9 mouse cellular contexts compared by ENCODE assay signal in the genomic region with DNA sequence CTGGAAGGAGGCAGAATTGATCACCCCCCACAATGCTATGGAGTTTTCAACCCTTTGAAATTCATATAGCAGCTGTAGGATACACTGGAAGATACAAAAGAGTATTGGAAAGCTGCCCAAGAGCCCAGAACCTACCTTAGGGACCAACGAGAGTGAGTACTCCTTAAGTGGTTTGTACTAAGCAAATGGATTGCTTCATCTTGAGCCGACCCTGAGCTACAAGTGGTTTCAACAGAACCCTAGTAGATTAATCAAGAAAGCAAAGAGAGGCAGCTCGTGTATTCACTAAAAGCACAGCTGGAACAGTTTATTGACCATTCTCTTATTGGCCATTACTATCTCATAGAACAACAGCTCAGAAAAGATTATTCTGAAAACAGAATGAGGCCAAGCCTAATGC. TPM values are rescaled to one million over a fixed set of nuclear protein-coding genes. Genes with fewer than 3 reads are reported as not detected.
DNase-seq lines count a peak whose midpoint lies in the region; ATAC-seq and TF ChIP-seq lines count a peak whose summit lies in the region.
"Had no signal": no experiment of that assay in that cellular context is flagged by ENCODE, and none has a peak within 500 bp of the region (broad histone marks: within the 10 kb centered on the region; RNA-seq: fewer than 3 reads in every experiment).

No protein-coding gene starts in this region.

- H3K27me3 ChIP-seq in erythroblast, embryonic 14.5 days (ENCODE audit: control insufficient read depth): no peaks in the 10 kb centered on the region
- H3K27me3 ChIP-seq in forebrain, postnatal 0 days (ENCODE audit: insufficient read depth, low read length): no peaks in the 10 kb centered on the region
- H3K27me3 ChIP-seq in lung, postnatal 0 days (replicated peaks; ENCODE audit: insufficient read depth, low read length): no peaks in the 10 kb centered on the region
- no peaks in the 10 kb centered on the region for H3K27me3 ChIP-seq in heart, embryonic 10.5 days (ENCODE audit: insufficient read depth, poor library complexity, severe bottlenecking)

- H3K4me2 ChIP-seq in forebrain, postnatal 0 days (ENCODE audit: low read depth): peak overlapping the region; percentile 69
- peak overlapping the region; percentile 97 for H3K4me2 ChIP-seq in lung, postnatal 0 days (replicated peaks; ENCODE audit: low read depth, low read length)

- TF ChIP-seq CTCF in forebrain, postnatal 0 days (IDR thresholded peaks at IDR 0.05; ENCODE audit: low read depth): no peak
- no peak for TF ChIP-seq CTCF in lung, postnatal 0 days (IDR thresholded peaks at IDR 0.05)

- peaks cover 77% of the 10 kb centered on the region for H3K4me1 ChIP-seq in erythroblast, embryonic 14.5 days (ENCODE audit: control insufficient read depth)
- H3K4me1 ChIP-seq in forebrain, postnatal 0 days (ENCODE audit: insufficient read depth): peaks cover 41% of the 10 kb centered on the region
- peaks cover 36% of the 10 kb centered on the region; the same call in 1 of the 2 replicates for H3K4me1 ChIP-seq in lung, postnatal 0 days (ENCODE audit: insufficient read depth, low read depth, low read length)
- H3K4me1 ChIP-seq in heart, embryonic 10.5 days: peaks cover 46% of the 10 kb centered on the region

- no peak for ATAC-seq in erythroblast, adult 5-6 weeks (replicated peaks; ENCODE audit: low FRiP score, poor library complexity, severe bottlenecking)
- no peak for ATAC-seq in forebrain, postnatal 0 days
- ATAC-seq in lung, postnatal 0 days: peak; percentile 29

- H3K9ac ChIP-seq in forebrain, postnatal 0 days: no peak overlapping the region
- no peak overlapping the region for H3K9ac ChIP-seq in lung, postnatal 0 days (replicated peaks; ENCODE audit: low read depth)

- H3K27ac ChIP-seq in forebrain, postnatal 0 days (ENCODE audit: low read depth, low read length): no peak overlapping the region
- 0 out of 2 replicates have a peak overlapping the region, but pooled peaks have one; percentile 29 for H3K27ac ChIP-seq in lung, postnatal 0 days (ENCODE audit: low read length)
- H3K27ac ChIP-seq in heart, embryonic 10.5 days: no peak overlapping the region
- H3K27ac ChIP-seq: macrophage had no signal

- 41% methylated on average over 3 of the region's 3 CpGs for WGBS in forebrain, postnatal 0 days
- 16% methylated on average over 3 of the region's 3 CpGs for WGBS in lung, postnatal 0 days
- WGBS in heart, embryonic 10.5 days: 48% methylated on average over 3 of the region's 3 CpGs

- H3K36me3 ChIP-seq in erythroblast, embryonic 14.5 days (ENCODE audit: control insufficient read depth): peaks cover 22% of the 10 kb centered on the region
- no peaks in the 10 kb centered on the region for H3K36me3 ChIP-seq in forebrain, postnatal 0 days (ENCODE audit: insufficient read depth)
- H3K36me3 ChIP-seq in lung, postnatal 0 days (ENCODE audit: insufficient read depth, low read length): no peaks in the 10 kb centered on the region
- H3K36me3 ChIP-seq in heart, embryonic 10.5 days: no peaks in the 10 kb centered on the region

- peak overlapping the region; percentile 89 for H3K4me3 ChIP-seq in erythroblast, embryonic 14.5 days (replicated peaks)
- H3K4me3 ChIP-seq in forebrain, postnatal 0 days (ENCODE audit: low read depth, low read length): no peak overlapping the region
- H3K4me3 ChIP-seq in lung, postnatal 0 days (ENCODE audit: low read depth, low read length): peak overlapping the region; percentile 92; the same call in 1 of the 2 replicates
- H3K4me3 ChIP-seq in heart, embryonic 10.5 days: no peak overlapping the region

- no peak for TF ChIP-seq EP300 in lung, postnatal 0 days (IDR thresholded peaks at IDR 0.05)

- peak; percentile 62 for DNase-seq in 416B (ENCODE audit: low read depth)
- no peak for DNase-seq in forebrain, postnatal 0 days
- DNase-seq in lung, postnatal 0 days (ENCODE audit: low spot score): peak; percentile 87
- no peak for DNase-seq in spleen, postnatal 14 days (ENCODE audit: low spot score in 2 of 2)
- DNase-seq in thymus, postnatal 14 days: no peak
- no peak for DNase-seq in heart, embryonic 10.5 days (ENCODE audit: low spot score)

- no peaks in the 10 kb centered on the region for H3K9me3 ChIP-seq in erythroblast, embryonic 14.5 days (ENCODE audit: control insufficient read depth, low read length)
- no peaks in the 10 kb centered on the region for H3K9me3 ChIP-seq in forebrain, postnatal 0 days (ENCODE audit: low read length)
- H3K9me3 ChIP-seq in lung, postnatal 0 days (ENCODE audit: low read length): no peaks in the 10 kb centered on the region
- no peaks in the 10 kb centered on the region for H3K9me3 ChIP-seq in heart, embryonic 10.5 days

RNA-seq across cellular contexts. Expression of gene Hacd3, which starts 2.3 kb away (rescaled TPM):
- 0.22 and 0.27 TPM in 2 replicates for polyA plus RNA-seq in erythroblast, embryonic 14.5 days (2012)
- total RNA-seq in erythroblast, adult 5-6 weeks (2015; ENCODE audit: low replicate concordance): 6.1 and 18.3 TPM in 2 replicates
- total RNA-seq in erythroblast, adult 5-6 weeks (2017; ENCODE audit: low replicate concordance): 19.9 and 20.2 TPM in 2 replicates
- total RNA-seq in forebrain, postnatal 0 days (2014; rRNA removed): 180 and 182 TPM in 2 replicates
- 117 and 165 TPM in 2 replicates for polyA plus RNA-seq in forebrain, postnatal 0 days (2015; fragmentation: Nextera tagmentation; extraction: Ambion mirVana)
- 88.4 and 100 TPM in 2 replicates for polyA plus RNA-seq in lung, postnatal 0 days (2015; fragmentation: Nextera tagmentation; extraction: Ambion mirVana)
- 67.6 and 78.7 TPM in 2 replicates for polyA plus RNA-seq in heart, embryonic 10.5 days (2016; fragmentation: Nextera tagmentation; extraction: Ambion mirVana)

RNA-seq across cellular contexts. Expression of gene Dpp8, which starts 13.1 kb away (rescaled TPM):
- polyA plus RNA-seq in erythroblast, embryonic 14.5 days (2012): 0.33 and 0.43 TPM in 2 replicates
- total RNA-seq in erythroblast, adult 5-6 weeks (2015; ENCODE audit: low replicate concordance): 32.0 and 46.1 TPM in 2 replicates
- total RNA-seq in erythroblast, adult 5-6 weeks (2017; ENCODE audit: low replicate concordance): 62.7 and 69.0 TPM in 2 replicates
- 90.4 and 111 TPM in 2 replicates for total RNA-seq in forebrain, postnatal 0 days (2014; rRNA removed)
- polyA plus RNA-seq in forebrain, postnatal 0 days (2015; fragmentation: Nextera tagmentation; extraction: Ambion mirVana): 21.2 and 25.6 TPM in 2 replicates
- 17.2 and 20.1 TPM in 2 replicates for polyA plus RNA-seq in lung, postnatal 0 days (2015; fragmentation: Nextera tagmentation; extraction: Ambion mirVana)
- 35.2 and 36.2 TPM in 2 replicates for polyA plus RNA-seq in heart, embryonic 10.5 days (2016; fragmentation: Nextera tagmentation; extraction: Ambion mirVana)

RNA-seq across cellular contexts. Expression of gene Ints14, which starts 58.4 kb away (rescaled TPM):
- 3.3 and 3.8 TPM in 2 replicates for polyA plus RNA-seq in erythroblast, embryonic 14.5 days (2012)
- 10.4 and 11.7 TPM in 2 replicates for total RNA-seq in erythroblast, adult 5-6 weeks (2015; ENCODE audit: low replicate concordance)
- 7.5 and 7.8 TPM in 2 replicates for total RNA-seq in erythroblast, adult 5-6 weeks (2017; ENCODE audit: low replicate concordance)
- total RNA-seq in forebrain, postnatal 0 days (2014; rRNA removed): 33.9 and 37.5 TPM in 2 replicates
- polyA plus RNA-seq in forebrain, postnatal 0 days (2015; fragmentation: Nextera tagmentation; extraction: Ambion mirVana): 33.4 and 34.6 TPM in 2 replicates
- 25.5 and 25.6 TPM in 2 replicates for polyA plus RNA-seq in lung, postnatal 0 days (2015; fragmentation: Nextera tagmentation; extraction: Ambion mirVana)
- polyA plus RNA-seq in heart, embryonic 10.5 days (2016; fragmentation: Nextera tagmentation; extraction: Ambion mirVana): 55.4 and 58.3 TPM in 2 replicates

Comparison
In these comparisons a context has a peak if more than half of its experiments do, and no peak if none do; other contexts are left out.
1. H3K4me3 ChIP-seq: peak in erythroblast, embryonic 14.5 days (single experiment) and lung, postnatal 0 days (single experiment); none in forebrain, postnatal 0 days (single experiment) and heart, embryonic 10.5 days (single experiment).
2. DNase-seq: peak in 416B (single experiment) and lung, postnatal 0 days (single experiment); none in forebrain, postnatal 0 days (single experiment), spleen, postnatal 14 days (0 of 2), thymus, postnatal 14 days (single experiment) and heart, embryonic 10.5 days (single experiment).
3. RNA of gene Hacd3, which starts 2.3 kb away (polyA plus RNA-seq): 117 to 165 TPM in forebrain, postnatal 0 days, 88.4 to 100 TPM in lung, postnatal 0 days and 67.6 to 78.7 TPM in heart, embryonic 10.5 days; 0.22 to 0.27 TPM in erythroblast, embryonic 14.5 days; every median in the first group is over 10 times any median in the second.
4. RNA of gene Dpp8, which starts 13.1 kb away (polyA plus RNA-seq): 35.2 to 36.2 TPM in heart, embryonic 10.5 days, 21.2 to 25.6 TPM in forebrain, postnatal 0 days and 17.2 to 20.1 TPM in lung, postnatal 0 days; 0.33 to 0.43 TPM in erythroblast, embryonic 14.5 days; every median in the first group is over 10 times any median in the second.